Mouse (Mus musculus): ENCODE measurements around the gene Ncoa1.
"Not testable (repeated sequence)": the region's sequence is repeated elsewhere in the genome, so short reads cannot be mapped to it uniquely, and the experiment has no call there.

The Ncoa1 gene

GRCm38 (mm10) chr12:4476291-4476831, 621 bp downstream of the Ncoa1 start:
- DNase-seq (ENCODE audit: low read depth, low spot score) = no peak

- no peak for DNase-seq (ENCODE audit: low read depth, low spot score)
Observed at GRCm38 (mm10) chr12:4475251-4475993, 1.6 kb downstream of the Ncoa1 start.

GRCm38 (mm10) chr12:4469115-4469514, 7.9 kb downstream of the Ncoa1 start:
- no peak for DNase-seq (ENCODE audit: low read depth, low spot score)

GRCm38 (mm10) chr12:4463701-4464100, 13.3 kb downstream of the Ncoa1 start:
- DNase-seq (ENCODE audit: low read depth, low spot score) = no peak

GRCm38 (mm10) chr12:4462420-4462819, 14.6 kb downstream of the Ncoa1 start:
- no peak for DNase-seq (ENCODE audit: low read depth, low spot score)

GRCm38 (mm10) chr12:4460990-4461389, 16.0 kb downstream of the Ncoa1 start:
- no peak for DNase-seq (ENCODE audit: low read depth, low spot score)

- no peak for DNase-seq (ENCODE audit: low read depth, low spot score)
Observed at GRCm38 (mm10) chr12:4454956-4455565, 21.9 kb downstream of the Ncoa1 start.

GRCm38 (mm10) chr12:4454248-4454647, 22.7 kb downstream of the Ncoa1 start:
- no peak for DNase-seq (ENCODE audit: low read depth, low spot score)

- DNase-seq (ENCODE audit: low read depth, low spot score) = no peak
Observed at GRCm38 (mm10) chr12:4452233-4452632, 24.7 kb downstream of the Ncoa1 start.

- not testable (repeated sequence) for DNase-seq (ENCODE audit: low read depth, low spot score)
Observed at GRCm38 (mm10) chr12:4450485-4450884, 26.5 kb downstream of the Ncoa1 start.

GRCm38 (mm10) chr12:4448076-4448589, 28.8 kb downstream of the Ncoa1 start:
- DNase-seq (ENCODE audit: low read depth, low spot score) = no peak

- DNase-seq (ENCODE audit: low read depth, low spot score) = no peak
Observed at GRCm38 (mm10) chr12:4444946-4445345, 32.0 kb downstream of the Ncoa1 start.

- no peak for DNase-seq (ENCODE audit: low read depth, low spot score)
Observed at GRCm38 (mm10) chr12:4441451-4441850, 35.5 kb downstream of the Ncoa1 start.

- DNase-seq (ENCODE audit: low read depth, low spot score) = no peak
Observed at GRCm38 (mm10) chr12:4436198-4436597, 40.8 kb downstream of the Ncoa1 start.

- no peak for DNase-seq (ENCODE audit: low read depth, low spot score)
Observed at GRCm38 (mm10) chr12:4433549-4433948, 43.4 kb downstream of the Ncoa1 start.

- no peak for DNase-seq (ENCODE audit: low read depth, low spot score)
Observed at GRCm38 (mm10) chr12:4431978-4432377, 45.0 kb downstream of the Ncoa1 start.

GRCm38 (mm10) chr12:4430061-4430825, 46.7 kb downstream of the Ncoa1 start:
- no peak for DNase-seq (ENCODE audit: low read depth, low spot score)

GRCm38 (mm10) chr12:4418824-4419223, 58.2 kb downstream of the Ncoa1 start:
- DNase-seq (ENCODE audit: low read depth, low spot score) = no peak

- no peak for DNase-seq (ENCODE audit: low read depth, low spot score)
Observed at GRCm38 (mm10) chr12:4417626-4418263, 59.2 kb downstream of the Ncoa1 start.

GRCm38 (mm10) chr12:4407085-4407484, 69.9 kb downstream of the Ncoa1 start:
- peak; percentile 26 for DNase-seq (ENCODE audit: low read depth, low spot score)

- no peak for DNase-seq (ENCODE audit: low read depth, low spot score)
Observed at GRCm38 (mm10) chr12:4406155-4406554, 70.8 kb downstream of the Ncoa1 start.

GRCm38 (mm10) chr12:4403206-4403605, 73.8 kb downstream of the Ncoa1 start:
- DNase-seq (ENCODE audit: low read depth, low spot score) = no peak
